Mouse (Mus musculus): ENCODE measurements at regions not wholly inside any gene's neighbourhood (a gene's known extent, or its start where the extent isn't known, plus 50 kb on each side); places are given as distances from the start of the nearest gene placed in this dataset.

GRCm38 (mm10) chr5:118426673-118427072 is 133.8 kb upstream of the Med13l start:
- TF ChIP-seq POLR2A (IDR thresholded peaks at IDR 0.05; ENCODE audit: insufficient read depth, low read depth, low read length) = no peak
- TF ChIP-seq CTCF (IDR thresholded peaks at IDR 0.05; ENCODE audit: insufficient read depth, low read depth, low read length) = no peak
- 35% methylated on average over 5 of the region's 5 CpGs for WGBS
- Histone ChIP-seq H3K4me1 (ENCODE audit: control insufficient read depth, insufficient read depth, low read length) (peaks cover 24% of the 10 kb centered on the region), H3K4me3 (ENCODE audit: insufficient read depth, low read depth, low read length) (no peak overlapping the region), H3K27ac (ENCODE audit: insufficient read depth, low read depth, low read length) (no peak overlapping the region)

- Histone ChIP-seq H3K4me3 (ENCODE audit: insufficient read depth, low read depth, low read length) (no peak overlapping the region), H3K4me1 (ENCODE audit: control insufficient read depth, insufficient read depth, low read length) (peaks cover 9% of the 10 kb centered on the region), H3K27ac (ENCODE audit: insufficient read depth, low read depth, low read length) (no peak overlapping the region)
- WGBS = 85% methylated on average over 18 of the region's 18 CpGs
- TF ChIP-seq CTCF (IDR thresholded peaks at IDR 0.05; ENCODE audit: insufficient read depth, low read depth, low read length) (no peak), POLR2A (IDR thresholded peaks at IDR 0.05; ENCODE audit: insufficient read depth, low read depth, low read length) (no peak)
These were observed 132.0 kb upstream of the Med13l start for GRCm38 (mm10) chr5:118428323-118429095.

GRCm38 (mm10) chr5:118433599-118433998 is 126.9 kb upstream of the Med13l start:
- Histone ChIP-seq H3K4me3 (ENCODE audit: insufficient read depth, low read depth, low read length) (no peak overlapping the region), H3K4me1 (ENCODE audit: control insufficient read depth, insufficient read depth, low read length) (no peaks in the 10 kb centered on the region), H3K27ac (ENCODE audit: insufficient read depth, low read depth, low read length) (no peak overlapping the region)
- 94% methylated on average over 4 of the region's 4 CpGs for WGBS
- TF ChIP-seq POLR2A (IDR thresholded peaks at IDR 0.05; ENCODE audit: insufficient read depth, low read depth, low read length) (no peak), CTCF (IDR thresholded peaks at IDR 0.05; ENCODE audit: insufficient read depth, low read depth, low read length) (no peak)

- Histone ChIP-seq H3K27ac (ENCODE audit: insufficient read depth, low read depth, low read length) (no peak overlapping the region), H3K4me1 (ENCODE audit: control insufficient read depth, insufficient read depth, low read length) (no peaks in the 10 kb centered on the region), H3K4me3 (ENCODE audit: insufficient read depth, low read depth, low read length) (no peak overlapping the region)
- TF ChIP-seq CTCF (IDR thresholded peaks at IDR 0.05; ENCODE audit: insufficient read depth, low read depth, low read length) (no peak), POLR2A (IDR thresholded peaks at IDR 0.05; ENCODE audit: insufficient read depth, low read depth, low read length) (no peak)
- WGBS = 59% methylated on average over 20 of the region's 20 CpGs
These were observed 125.5 kb upstream of the Med13l start for GRCm38 (mm10) chr5:118434718-118435555.

- 81% methylated on average over 7 of the region's 7 CpGs for WGBS
- H3K4me1 ChIP-seq (ENCODE audit: control insufficient read depth, insufficient read depth, low read length) = no peaks in the 10 kb centered on the region
- TF ChIP-seq POLR2A (IDR thresholded peaks at IDR 0.05; ENCODE audit: insufficient read depth, low read depth, low read length) (no peak), CTCF (IDR thresholded peaks at IDR 0.05; ENCODE audit: insufficient read depth, low read depth, low read length) (no peak)
- no peak overlapping the region for H3K4me3 ChIP-seq (ENCODE audit: insufficient read depth, low read depth, low read length)
- H3K27ac ChIP-seq (ENCODE audit: insufficient read depth, low read depth, low read length) = no peak overlapping the region
These were observed 124.9 kb upstream of the Med13l start for GRCm38 (mm10) chr5:118435556-118435950.

- WGBS = 72% methylated on average over 9 of the region's 9 CpGs
These were observed 124.4 kb upstream of the Med13l start for GRCm38 (mm10) chr5:118436035-118436434.

GRCm38 (mm10) chr5:118436474-118437306 is 123.8 kb upstream of the Med13l start:
- H3K27ac ChIP-seq (ENCODE audit: insufficient read depth, low read depth, low read length) = no peak overlapping the region
- 59% methylated on average over 22 of the region's 22 CpGs for WGBS
- no peak overlapping the region for H3K4me3 ChIP-seq (ENCODE audit: insufficient read depth, low read depth, low read length)
- no peaks in the 10 kb centered on the region for H3K4me1 ChIP-seq (ENCODE audit: control insufficient read depth, insufficient read depth, low read length)
- no peak for TF ChIP-seq CTCF (IDR thresholded peaks at IDR 0.05; ENCODE audit: insufficient read depth, low read depth, low read length)
- TF ChIP-seq POLR2A (IDR thresholded peaks at IDR 0.05; ENCODE audit: insufficient read depth, low read depth, low read length) = no peak

More at GRCm38 (mm10) chr5:118436035-118436434, 124.4 kb upstream of the Med13l start:
- H3K27ac ChIP-seq (ENCODE audit: insufficient read depth, low read depth, low read length) = no peak overlapping the region
- H3K4me3 ChIP-seq (ENCODE audit: insufficient read depth, low read depth, low read length) = no peak overlapping the region
- H3K4me1 ChIP-seq (ENCODE audit: control insufficient read depth, insufficient read depth, low read length) = no peaks in the 10 kb centered on the region
- TF ChIP-seq POLR2A (IDR thresholded peaks at IDR 0.05; ENCODE audit: insufficient read depth, low read depth, low read length) (no peak), CTCF (IDR thresholded peaks at IDR 0.05; ENCODE audit: insufficient read depth, low read depth, low read length) (no peak)

GRCm38 (mm10) chr5:118437307-118437610 is 123.2 kb upstream of the Med13l start:
- TF ChIP-seq CTCF (IDR thresholded peaks at IDR 0.05; ENCODE audit: insufficient read depth, low read depth, low read length) (no peak), POLR2A (IDR thresholded peaks at IDR 0.05; ENCODE audit: insufficient read depth, low read depth, low read length) (no peak)
- Histone ChIP-seq H3K4me3 (ENCODE audit: insufficient read depth, low read depth, low read length) (no peak overlapping the region), H3K27ac (ENCODE audit: insufficient read depth, low read depth, low read length) (no peak overlapping the region), H3K4me1 (ENCODE audit: control insufficient read depth, insufficient read depth, low read length) (no peaks in the 10 kb centered on the region)
- 82% methylated on average over 7 of the region's 7 CpGs for WGBS
